Mouse (Mus musculus): ENCODE data around the gene Cdc14b. TPM values are rescaled to one million over a fixed set of nuclear protein-coding genes. Genes with fewer than 3 reads are reported as not detected.

The Cdc14b gene
- polyA plus RNA-seq, 1 experiment from 2014 or later, result 12.6 TPM

DNA sequence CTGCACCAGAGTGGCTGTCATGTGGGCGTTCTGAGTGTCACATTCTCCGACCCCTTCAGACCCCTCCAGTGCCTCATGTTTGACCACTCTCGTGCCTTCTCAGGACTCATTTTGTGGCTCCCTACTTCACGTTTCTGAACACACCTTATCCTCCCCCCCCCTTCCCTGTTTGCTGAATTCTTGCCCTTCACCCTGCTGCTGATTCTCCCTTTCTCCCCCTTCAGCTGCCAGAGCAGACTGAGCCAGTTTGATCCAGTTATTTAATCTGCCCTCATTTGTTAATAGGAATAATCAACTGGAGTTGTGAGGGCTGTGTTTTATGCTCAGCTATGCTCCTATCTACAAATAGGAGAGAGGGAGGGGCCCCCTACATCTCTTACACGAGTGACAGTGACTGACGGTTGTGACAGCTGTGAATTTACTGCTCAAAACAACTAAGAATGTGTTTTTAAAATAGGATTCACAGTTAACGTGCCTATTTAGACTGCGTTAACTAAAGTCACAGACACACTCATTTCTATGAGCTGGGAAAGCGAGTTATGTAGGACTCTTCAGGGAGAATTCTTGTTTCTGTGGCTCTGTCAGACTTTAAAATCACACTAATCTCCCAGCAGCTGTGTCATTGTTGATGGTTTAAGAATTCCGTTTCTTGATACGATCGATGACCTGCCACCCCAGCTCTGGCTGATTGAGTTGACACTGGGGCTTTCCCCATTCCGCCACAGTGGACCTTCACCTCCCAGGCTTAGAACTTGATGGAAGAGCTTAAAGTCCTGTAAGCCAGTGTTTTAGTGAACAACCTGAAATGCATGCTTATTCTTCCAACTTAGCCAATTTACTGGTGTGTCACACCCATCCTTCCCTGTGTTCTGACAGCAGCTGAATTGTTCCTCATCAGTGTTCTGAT is 96.1 kb downstream of the Cdc14b start:
- peaks cover 45% of the 10 kb centered on the region for H3K36me3 ChIP-seq
- peak overlapping the region; percentile 47; the same call in 1 of the 2 replicates for H3K27ac ChIP-seq (replicated peaks)
- no peak overlapping the region for H3K4me3 ChIP-seq
- 65% methylated on average over 13 of the region's 13 CpGs for WGBS
- no peak for DNase-seq (ENCODE audit: low spot score)
- peaks cover 20% of the 10 kb centered on the region for H3K4me1 ChIP-seq
- H3K9me3 ChIP-seq (replicated peaks), result no peaks in the 10 kb centered on the region
- no peaks in the 10 kb centered on the region for H3K27me3 ChIP-seq (ENCODE audit: low read depth, poor library complexity, severe bottlenecking)

DNA sequence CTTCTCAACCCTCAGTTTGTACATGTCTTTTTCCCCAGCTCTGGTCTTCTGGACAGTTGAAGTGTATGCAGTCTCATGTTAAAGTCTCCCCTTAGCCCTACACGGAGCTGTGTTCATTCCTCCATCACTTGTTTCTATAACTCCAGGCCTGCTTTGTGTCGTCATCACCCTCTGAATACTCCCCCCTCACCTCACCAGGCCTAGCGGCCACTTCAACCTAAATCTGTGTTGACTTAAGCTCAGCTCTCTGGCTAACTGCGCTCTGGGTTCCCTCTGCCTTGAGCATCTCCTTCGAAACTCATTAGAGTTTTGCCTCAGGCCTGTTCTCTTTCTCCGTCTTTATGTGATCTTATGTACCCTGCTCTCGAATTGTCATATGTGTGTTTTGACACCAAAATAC is 97.1 kb downstream of the Cdc14b start:
- no peak overlapping the region for H3K4me3 ChIP-seq
- H3K27ac ChIP-seq (replicated peaks), result peak overlapping the region; percentile 47; the same call in 1 of the 2 replicates
- no peaks in the 10 kb centered on the region for H3K27me3 ChIP-seq (ENCODE audit: low read depth, poor library complexity, severe bottlenecking)
- no peaks in the 10 kb centered on the region for H3K9me3 ChIP-seq (replicated peaks)
- 73% methylated on average over 7 of the region's 7 CpGs for WGBS
- peaks cover 52% of the 10 kb centered on the region for H3K36me3 ChIP-seq
- DNase-seq (ENCODE audit: low spot score), result no peak
- H3K4me1 ChIP-seq, result peaks cover 20% of the 10 kb centered on the region

DNA sequence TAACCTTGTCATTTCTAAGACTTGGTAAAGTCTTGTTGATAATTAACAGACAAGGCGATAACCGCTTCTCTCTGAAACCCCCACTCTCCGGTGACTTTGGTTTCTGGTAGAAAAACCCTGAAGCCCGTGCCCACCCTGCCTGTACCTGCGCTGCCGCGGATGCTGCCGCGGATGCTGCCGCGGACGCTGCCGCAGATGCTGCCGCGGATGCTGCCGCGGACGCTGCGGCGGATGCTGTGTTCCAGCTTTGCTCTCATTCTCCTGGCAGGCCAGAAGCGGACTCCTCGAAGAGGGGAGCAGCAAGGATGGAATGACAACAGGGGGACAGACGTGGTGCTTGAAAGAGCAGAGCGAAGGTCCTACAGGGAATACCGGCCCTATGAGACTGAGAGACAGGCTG is 105.3 kb downstream of the Cdc14b start:
- WGBS, result 96% methylated on average over 25 of the region's 25 CpGs
- Histone ChIP-seq H3K27me3 (ENCODE audit: low read depth, poor library complexity, severe bottlenecking) (0 out of 2 replicates have a peak, but pooled peaks cover 3% of the 10 kb centered on the region), H3K9me3 (replicated peaks) (peaks cover 38% of the 10 kb centered on the region), H3K36me3 (peaks cover 74% of the 10 kb centered on the region), H3K4me3 (0 out of 2 replicates have a peak overlapping the region, but pooled peaks have one; percentile 9), H3K4me1 (no peaks in the 10 kb centered on the region), H3K27ac (replicated peaks) (no peak overlapping the region)
- DNase-seq (ENCODE audit: low spot score), result no peak

DNA sequence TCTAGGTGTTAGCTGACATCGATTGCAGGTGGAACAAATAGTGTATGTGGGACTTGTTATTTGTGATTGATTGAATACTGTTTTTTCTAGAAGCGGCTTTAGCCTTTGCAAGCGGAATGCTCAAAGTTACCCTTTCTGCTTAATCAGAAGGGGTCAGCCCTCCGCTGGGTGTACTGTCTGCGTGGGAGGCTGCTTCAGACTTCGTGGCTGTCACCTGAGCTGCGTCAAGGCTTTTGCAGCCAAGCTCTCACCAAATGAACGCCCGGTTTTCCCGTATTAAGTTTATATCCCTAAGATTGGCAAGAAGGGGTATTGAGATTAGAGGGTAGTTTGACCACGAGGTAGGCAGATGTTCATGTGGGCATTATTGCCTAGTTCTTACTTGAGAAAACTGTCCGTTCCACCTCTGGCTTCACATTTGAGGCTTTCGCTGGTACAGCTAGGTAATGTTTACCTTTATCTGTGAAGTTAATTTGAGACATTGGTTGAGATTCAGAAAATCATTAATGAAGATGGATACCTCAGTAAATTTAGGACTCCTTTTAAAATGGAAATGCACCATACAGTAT is 111.9 kb downstream of the Cdc14b start:
- no peak overlapping the region for H3K27ac ChIP-seq (replicated peaks)
- peaks cover under 1% of the 10 kb centered on the region; the same call in 1 of the 2 replicates for H3K9me3 ChIP-seq (replicated peaks)
- 29% methylated on average over 13 of the region's 13 CpGs for WGBS
- peaks cover 21% of the 10 kb centered on the region for H3K4me1 ChIP-seq
- peak overlapping the region; percentile 87 for H3K4me3 ChIP-seq
- H3K36me3 ChIP-seq, result peaks cover 12% of the 10 kb centered on the region
- H3K27me3 ChIP-seq (ENCODE audit: low read depth, poor library complexity, severe bottlenecking), result peaks cover 36% of the 10 kb centered on the region
- no peak for DNase-seq (ENCODE audit: low spot score)

DNA sequence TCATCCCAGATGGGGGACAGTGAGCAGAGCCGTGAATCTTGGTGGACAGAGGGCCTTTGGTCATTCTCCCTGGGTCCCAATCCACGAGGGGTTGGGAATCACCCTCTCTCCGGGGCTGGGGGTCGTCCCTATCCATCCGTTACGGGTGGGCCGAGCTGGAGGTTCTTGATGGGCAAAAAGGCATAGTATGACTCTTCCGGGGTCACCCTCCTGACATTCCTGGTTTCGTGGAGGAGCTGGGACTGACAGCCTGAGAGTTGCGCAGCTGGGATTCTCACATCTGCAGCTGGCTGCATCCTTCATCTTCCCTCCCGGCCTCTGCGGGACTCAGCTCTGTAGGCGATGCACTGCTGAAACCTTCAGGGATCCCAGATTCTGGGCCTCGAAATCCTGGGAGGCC is 112.5 kb downstream of the Cdc14b start:
- peak; percentile 52 for DNase-seq (ENCODE audit: low spot score)
- Histone ChIP-seq H3K4me3 (peak overlapping the region; percentile 87), H3K27ac (replicated peaks) (peak overlapping the region; percentile 88), H3K4me1 (peaks cover 21% of the 10 kb centered on the region), H3K27me3 (ENCODE audit: low read depth, poor library complexity, severe bottlenecking) (peaks cover 36% of the 10 kb centered on the region), H3K36me3 (peaks cover 12% of the 10 kb centered on the region), H3K9me3 (replicated peaks) (no peaks in the 10 kb centered on the region; the same call in 1 of the 2 replicates)
- under 1% methylated on average over 14 of the region's 14 CpGs for WGBS

DNA sequence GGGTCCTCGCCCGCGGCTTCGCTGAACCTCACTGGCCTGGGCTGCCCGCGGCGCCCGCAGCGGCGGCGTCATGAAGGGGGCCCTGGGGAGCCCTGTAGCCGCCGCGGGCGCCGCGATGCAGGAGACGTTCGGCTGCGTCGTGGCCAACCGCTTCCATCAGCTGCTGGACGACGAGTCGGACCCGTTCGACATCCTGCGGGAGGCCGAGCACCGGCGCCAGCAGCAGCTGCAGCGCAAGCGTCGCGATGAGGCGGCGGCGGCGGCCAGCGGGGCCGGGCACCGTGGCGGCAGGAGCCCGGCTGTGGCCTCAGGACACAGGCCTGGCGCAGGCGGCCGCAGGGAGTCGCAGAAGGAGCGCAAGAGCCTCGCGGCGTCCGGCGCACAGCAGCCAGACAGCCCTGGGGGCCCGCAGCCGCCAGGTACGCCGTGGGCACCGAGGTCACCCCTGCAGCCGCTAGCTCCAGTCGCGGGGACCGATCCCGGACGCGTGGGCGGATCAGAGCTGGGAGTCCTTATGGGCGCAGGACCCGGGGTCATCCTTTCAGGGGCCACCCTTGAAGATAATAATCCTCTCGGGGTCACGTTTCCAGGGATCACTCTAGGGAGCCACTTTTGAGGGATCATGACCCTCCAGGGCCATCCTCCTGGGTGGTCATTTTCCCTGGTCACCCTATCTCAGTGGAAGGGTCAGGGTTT is 113.0 kb downstream of the Cdc14b start:
- peaks cover 21% of the 10 kb centered on the region for H3K4me1 ChIP-seq
- H3K9me3 ChIP-seq (replicated peaks), result no peaks in the 10 kb centered on the region
- peak; percentile 50 for DNase-seq (ENCODE audit: low spot score)
- peaks cover 9% of the 10 kb centered on the region; the same call in 1 of the 2 replicates for H3K36me3 ChIP-seq
- peak overlapping the region; percentile 87 for H3K4me3 ChIP-seq
- peaks cover 36% of the 10 kb centered on the region for H3K27me3 ChIP-seq (ENCODE audit: low read depth, poor library complexity, severe bottlenecking)
- under 1% methylated on average over 71 of the region's 71 CpGs for WGBS
- H3K27ac ChIP-seq (replicated peaks), result peak overlapping the region; percentile 88

DNA sequence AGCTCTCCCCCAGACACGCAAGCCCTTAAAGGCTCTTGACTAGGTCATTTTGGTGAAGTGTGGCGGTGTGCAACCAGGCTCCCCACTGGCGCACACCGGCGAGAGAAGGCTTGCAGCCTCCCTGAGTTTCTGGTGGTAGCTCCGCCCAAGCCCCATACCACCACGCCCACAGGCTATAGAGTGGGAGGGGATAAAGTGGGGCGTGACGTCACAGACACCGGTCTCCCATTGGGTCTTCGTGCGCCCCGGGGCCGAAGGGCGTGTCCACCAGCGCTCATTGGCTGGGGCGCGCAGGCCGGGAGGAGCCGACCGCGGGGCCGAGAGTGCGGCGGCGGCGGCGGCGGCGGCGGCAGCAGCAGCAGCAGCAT is 113.6 kb downstream of the Cdc14b start, which contains the start of gene Habp4:
Gene Habp4 (plus strand): TSS at position 277 of the 368 bp plus-strand sequence.
- peak within 1 kb of the TSS; percentile 88 for H3K27ac ChIP-seq (replicated peaks)
- H3K27me3 ChIP-seq (ENCODE audit: low read depth, poor library complexity, severe bottlenecking), result peaks cover 36% of the 10 kb centered on the region
- peak; percentile 99 for DNase-seq (ENCODE audit: low spot score)
- peaks cover 21% of the 10 kb centered on the region for H3K4me1 ChIP-seq
- no peaks in the 10 kb centered on the region for H3K9me3 ChIP-seq (replicated peaks)
- H3K4me3 ChIP-seq, result peak within 1 kb of the TSS; percentile 87
- under 1% methylated on average over 31 of the region's 31 CpGs for WGBS
- H3K36me3 ChIP-seq, result peaks cover 6% of the 10 kb centered on the region; the same call in 1 of the 2 replicates

DNA sequence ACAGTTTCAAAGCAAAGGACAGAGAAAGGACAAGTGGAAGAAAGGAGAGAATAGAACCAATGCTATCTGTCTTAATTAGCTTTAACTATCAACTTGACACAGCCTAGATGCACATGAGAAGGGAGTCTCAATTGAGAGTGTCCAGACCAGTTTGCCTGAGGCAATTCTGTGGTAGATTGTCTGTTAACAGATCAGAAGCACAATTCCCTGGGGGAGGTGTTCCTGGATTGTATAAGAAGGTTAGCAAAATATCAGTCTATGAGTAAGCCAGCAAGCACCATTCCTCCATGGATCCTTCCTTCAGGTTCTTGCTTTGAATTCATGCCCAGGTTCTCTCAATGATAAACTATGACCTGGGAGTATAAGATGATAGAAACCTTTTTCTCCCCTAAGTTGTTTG is 118.1 kb downstream of the Cdc14b start:
- DNase-seq (ENCODE audit: low spot score), result no peak
- H3K36me3 ChIP-seq, result no peaks in the 10 kb centered on the region
- H3K4me1 ChIP-seq, result peaks cover 35% of the 10 kb centered on the region
- H3K9me3 ChIP-seq (replicated peaks), result no peaks in the 10 kb centered on the region
- peaks cover 11% of the 10 kb centered on the region for H3K27me3 ChIP-seq (ENCODE audit: low read depth, poor library complexity, severe bottlenecking)
- H3K27ac ChIP-seq (replicated peaks), result no peak overlapping the region
- H3K4me3 ChIP-seq, result no peak overlapping the region

DNA sequence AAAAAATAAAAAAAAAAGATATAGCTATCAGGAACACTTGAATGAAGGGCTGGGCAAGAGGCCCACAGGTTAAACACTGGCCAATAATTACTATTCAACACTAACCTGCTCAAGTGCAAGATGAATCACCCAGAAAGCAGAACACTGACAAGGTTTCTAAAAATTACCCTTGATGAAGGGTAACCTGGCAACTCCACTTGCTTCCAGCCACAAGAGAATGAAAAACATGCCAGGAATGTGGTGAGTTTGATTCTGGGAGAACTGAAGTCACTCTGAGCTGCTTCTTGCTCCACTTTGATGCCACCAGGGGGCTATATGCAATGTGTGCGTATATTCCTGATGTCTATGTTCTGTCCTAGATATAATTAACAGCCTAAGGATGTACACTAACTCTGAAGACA is 119.9 kb downstream of the Cdc14b start:
- H3K27ac ChIP-seq (replicated peaks), result no peak overlapping the region
- WGBS, result 19% methylated on average over 1 of the region's 1 CpGs
- H3K36me3 ChIP-seq, result peaks cover 2% of the 10 kb centered on the region; the same call in 1 of the 2 replicates
- DNase-seq (ENCODE audit: low spot score), result no peak
- peaks cover 4% of the 10 kb centered on the region for H3K27me3 ChIP-seq (ENCODE audit: low read depth, poor library complexity, severe bottlenecking)
- H3K9me3 ChIP-seq (replicated peaks), result no peaks in the 10 kb centered on the region
- H3K4me1 ChIP-seq, result peaks cover 47% of the 10 kb centered on the region
- no peak overlapping the region for H3K4me3 ChIP-seq

DNA sequence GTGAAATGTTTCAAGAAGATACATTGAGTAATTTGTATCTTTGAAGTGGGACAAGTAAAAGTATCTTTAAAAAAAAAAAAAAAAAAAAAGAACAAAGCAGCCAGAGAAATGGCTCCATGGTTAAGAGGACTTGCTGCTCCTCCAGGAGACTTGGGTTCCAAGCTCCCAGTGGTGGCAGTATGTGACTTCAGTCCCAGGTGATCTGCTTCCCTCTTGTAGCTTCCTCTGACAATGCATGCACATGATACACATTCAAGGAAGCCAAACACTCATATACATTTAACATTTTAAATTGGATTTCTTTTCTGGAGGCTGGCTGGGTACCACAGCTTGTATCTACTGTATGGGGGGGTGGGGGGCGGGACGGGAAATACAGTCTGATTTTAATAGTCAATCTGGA is 120.4 kb downstream of the Cdc14b start:
- Histone ChIP-seq H3K4me3 (no peak overlapping the region), H3K27ac (replicated peaks) (no peak overlapping the region), H3K4me1 (peaks cover 53% of the 10 kb centered on the region), H3K27me3 (ENCODE audit: low read depth, poor library complexity, severe bottlenecking) (no peaks in the 10 kb centered on the region), H3K9me3 (replicated peaks) (no peaks in the 10 kb centered on the region), H3K36me3 (peaks cover 4% of the 10 kb centered on the region; the same call in 1 of the 2 replicates)
- 52% methylated on average over 2 of the region's 2 CpGs for WGBS
- DNase-seq (ENCODE audit: low spot score), result no peak

DNA sequence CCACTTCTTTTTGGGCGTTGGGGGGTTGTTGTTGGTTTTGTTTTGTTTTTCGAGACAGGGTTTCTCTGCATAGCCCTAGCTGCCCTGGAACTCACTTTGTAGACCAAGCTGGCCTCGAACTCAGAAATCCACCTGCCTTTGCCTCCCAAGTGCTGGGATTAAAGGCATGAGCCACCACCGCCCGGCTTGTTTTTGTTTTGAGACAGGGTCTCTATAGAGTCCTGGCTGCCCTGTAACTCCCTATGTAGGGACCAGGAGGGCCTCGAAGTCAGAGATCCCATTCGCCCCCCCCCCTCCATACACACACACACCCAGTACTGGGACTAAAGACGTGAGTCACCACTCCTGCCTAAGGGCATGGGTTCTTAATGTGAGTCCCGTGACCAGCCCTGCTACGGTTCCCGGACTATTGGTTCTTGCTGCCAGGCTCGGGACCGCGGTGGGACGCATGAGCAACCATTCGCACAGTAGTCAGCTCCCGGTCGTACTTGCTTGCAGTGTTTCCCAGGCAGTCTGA is 121.3 kb downstream of the Cdc14b start:
- H3K4me3 ChIP-seq, result peak overlapping the region; percentile 74
- H3K27ac ChIP-seq (replicated peaks), result peak overlapping the region; percentile 96
- under 1% methylated on average over 17 of the region's 18 CpGs for WGBS
- DNase-seq (ENCODE audit: low spot score), result peak; percentile 70
- no peaks in the 10 kb centered on the region for H3K27me3 ChIP-seq (ENCODE audit: low read depth, poor library complexity, severe bottlenecking)
- peaks cover 60% of the 10 kb centered on the region for H3K4me1 ChIP-seq
- peaks cover 4% of the 10 kb centered on the region; the same call in 1 of the 2 replicates for H3K36me3 ChIP-seq
- no peaks in the 10 kb centered on the region for H3K9me3 ChIP-seq (replicated peaks)

DNA sequence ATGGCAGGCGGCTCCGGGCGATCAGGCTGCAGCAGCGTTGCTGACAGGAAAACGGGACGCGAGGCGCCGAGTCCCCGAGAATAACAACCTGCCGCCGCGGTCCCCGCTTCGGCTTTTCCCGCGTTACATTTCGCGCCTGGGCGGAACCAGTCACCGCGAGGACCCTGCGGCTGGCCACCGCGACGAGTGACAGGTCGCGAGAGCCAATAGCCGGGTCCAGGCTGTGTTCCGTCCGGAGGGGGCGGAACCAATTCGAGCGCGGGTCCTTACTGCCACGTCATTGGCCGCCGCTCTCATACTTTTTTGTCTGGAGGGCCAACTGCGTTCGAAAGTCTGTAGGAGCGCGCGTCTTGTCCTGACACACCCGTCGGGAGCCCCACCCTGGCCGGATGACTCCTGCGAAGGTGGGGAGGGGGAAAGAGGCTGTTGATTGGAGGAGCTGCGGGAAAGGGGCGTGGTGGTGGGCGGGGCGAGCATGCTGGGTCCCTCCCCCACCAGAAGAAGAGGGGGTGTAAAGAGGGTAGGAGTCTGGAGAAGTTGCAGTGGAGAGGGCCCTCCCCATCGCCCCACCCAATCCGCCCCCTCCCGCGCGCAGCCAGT is 121.9 kb downstream of the Cdc14b start, which contains the start of gene Zfp367:
Gene Zfp367 (minus strand): TSS at position 120 of the 600 bp plus-strand sequence.
- Histone ChIP-seq H3K27me3 (ENCODE audit: low read depth, poor library complexity, severe bottlenecking) (no peaks in the 10 kb centered on the region), H3K9me3 (replicated peaks) (no peaks in the 10 kb centered on the region), H3K4me1 (peaks cover 60% of the 10 kb centered on the region), H3K36me3 (peaks cover 4% of the 10 kb centered on the region; the same call in 1 of the 2 replicates), H3K27ac (replicated peaks) (peak within 1 kb of the TSS; percentile 96), H3K4me3 (peak within 1 kb of the TSS; percentile 74)
- peak; percentile 99 for DNase-seq (ENCODE audit: low spot score)
- under 1% methylated on average over 56 of the region's 56 CpGs for WGBS
